Mouse (Mus musculus) lung, postnatal 0 days (tissue): ENCODE measurements at regions not wholly inside any gene's neighbourhood (a gene's known extent, or its start where the extent isn't known, plus 50 kb on each side); places are given as distances from the start of the nearest gene placed in this dataset.

ENCODE experiments used
- CTCF ChIP-seq: IDR thresholded peaks from 2 replicates; pipeline ENCODE4 v1.5.1; 2016; ENCODE audit warnings: antibody characterized with exemption, mild to moderate bottlenecking
- EP300 ChIP-seq: IDR thresholded peaks from 2 replicates; pipeline ENCODE4 v1.6.1; 2016; ENCODE audit warnings: antibody characterized with exemption, mild to moderate bottlenecking, control low read depth

- TF ChIP-seq CTCF (no peak), EP300 (no peak)
These were observed 214.5 kb upstream of the Gpc5 start for GRCm38 (mm10) chr14:114877477-114877876.
